Mouse (Mus musculus) R1 (cell line): Measurements from ENCODE around the gene Ctnnbip1.
"Not testable (repeated sequence)": the region's sequence is repeated elsewhere in the genome, so short reads cannot be mapped to it uniquely, and the experiment has no call there.

Experiments
- DNase-seq: peaks from one replicate; pipeline ENCODE4 v3.0.0-alpha.2; 2018; ENCODE audit warnings: low read depth, low spot score

Ctnnbip1 gene

GRCm38 (mm10) chr4:149586783-149587595 is 69.0 kb downstream of the Ctnnbip1 start:
- peak; percentile 73 for DNase-seq

DNA sequence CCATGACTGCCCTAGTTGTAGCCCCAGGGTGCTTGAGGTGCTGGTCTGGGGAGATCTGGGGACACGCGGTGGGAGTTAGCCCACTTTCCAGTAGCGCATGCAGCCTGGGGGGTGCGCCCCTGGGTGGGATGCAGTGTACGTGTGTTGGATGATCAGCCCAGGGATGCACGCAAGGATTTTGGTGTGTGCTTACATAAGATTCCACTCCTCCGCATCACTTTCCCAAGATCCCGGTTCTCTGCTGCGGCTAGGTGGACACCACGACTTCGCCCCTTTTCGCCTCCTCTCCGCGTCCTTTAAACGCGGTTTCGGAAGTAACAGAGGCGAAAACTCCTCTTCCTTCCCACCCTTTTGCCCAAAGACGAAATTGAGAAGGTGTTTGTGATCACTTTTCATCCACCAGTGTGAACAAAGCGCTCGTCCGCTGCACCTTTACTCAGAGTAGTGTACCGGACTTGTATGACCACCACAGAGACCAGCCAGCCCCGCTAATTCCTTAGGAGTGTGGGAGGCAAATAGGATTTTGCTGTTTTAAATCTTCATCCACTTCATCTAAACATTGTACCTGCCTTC is 69.6 kb downstream of the Ctnnbip1 start:
- no peak for DNase-seq

- DNase-seq = no peak
Observed at GRCm38 (mm10) chr4:149590200-149590599, 72.2 kb downstream of the Ctnnbip1 start.

DNA sequence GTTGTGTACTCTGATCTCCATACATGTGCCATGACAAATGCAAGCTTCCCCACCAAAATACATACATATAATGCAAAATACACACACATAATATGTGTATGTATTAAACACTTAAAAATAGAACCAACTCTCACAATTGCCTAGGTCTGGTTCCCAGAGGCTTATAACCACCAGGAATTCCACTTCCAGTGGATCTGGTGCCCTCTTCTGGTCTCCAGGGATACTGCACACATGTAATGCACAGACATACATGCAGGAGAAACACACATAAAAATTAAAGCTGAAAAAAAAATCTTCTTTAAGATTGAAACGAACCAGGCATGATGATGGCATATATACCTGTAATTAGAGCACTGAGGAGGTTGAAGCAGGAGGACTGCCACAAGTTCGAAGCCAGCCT is 73.5 kb downstream of the Ctnnbip1 start:
- peak; percentile 82 for DNase-seq

DNA sequence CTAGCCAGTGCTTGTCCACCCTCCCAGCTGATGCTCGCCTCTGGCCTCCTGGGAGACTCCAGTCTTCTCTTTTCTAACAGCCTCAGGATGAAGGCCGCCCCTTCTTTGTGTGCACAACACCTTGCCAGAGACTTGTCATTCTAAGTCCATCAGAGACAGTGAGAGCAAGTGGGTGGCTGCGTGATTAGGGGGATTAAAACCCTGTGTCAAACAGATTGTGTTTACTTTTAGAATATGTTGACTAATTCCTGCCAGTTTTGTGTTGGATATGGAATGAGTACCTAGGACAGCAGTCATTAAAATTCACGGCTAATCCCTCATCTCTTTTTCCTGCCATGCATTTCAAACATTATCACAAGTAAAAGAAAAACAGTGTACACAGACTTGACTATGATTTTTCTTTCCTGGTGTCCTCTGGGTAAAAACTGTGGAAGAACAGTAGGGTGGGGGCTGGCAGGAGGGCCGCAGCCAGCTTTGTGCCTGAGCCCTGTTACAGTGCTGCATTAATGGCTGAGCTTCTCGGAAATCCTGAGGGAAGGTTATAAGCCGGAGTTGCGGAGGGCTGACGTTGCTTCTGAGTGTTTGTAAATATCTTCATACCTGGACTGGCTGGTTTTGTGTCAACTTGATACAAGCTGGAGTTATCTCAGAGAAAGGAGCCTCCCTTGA is 77.0 kb downstream of the Ctnnbip1 start:
- DNase-seq = no peak

DNA sequence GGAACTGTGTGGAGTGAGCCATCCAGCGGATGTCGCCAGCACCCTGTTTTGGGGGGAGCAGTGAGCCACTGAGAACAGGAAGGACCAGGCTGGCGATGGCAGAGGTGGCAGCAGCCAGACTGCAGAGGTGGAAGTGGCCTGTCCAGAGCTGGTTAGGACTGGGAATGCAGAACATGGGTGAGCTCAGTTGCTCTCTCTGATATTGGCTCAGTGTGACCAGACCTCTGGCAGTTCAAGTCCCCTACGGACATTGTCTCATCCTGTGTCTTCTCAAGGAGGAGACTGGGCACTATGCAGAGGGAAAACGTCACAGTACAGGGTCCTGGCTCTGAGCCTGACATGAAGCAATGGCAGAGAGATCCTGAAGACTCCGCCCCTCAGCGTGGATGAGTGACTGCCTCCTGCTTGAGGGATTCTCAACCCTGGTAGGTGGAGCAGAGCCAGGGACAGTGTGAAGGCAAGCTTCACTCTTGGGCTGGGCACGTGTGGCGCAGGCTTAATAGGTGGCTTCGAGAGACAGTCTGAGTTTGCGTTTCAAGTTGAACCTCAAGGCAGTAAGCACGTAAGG is 79.7 kb downstream of the Ctnnbip1 start:
- DNase-seq = peak; percentile 42

DNA sequence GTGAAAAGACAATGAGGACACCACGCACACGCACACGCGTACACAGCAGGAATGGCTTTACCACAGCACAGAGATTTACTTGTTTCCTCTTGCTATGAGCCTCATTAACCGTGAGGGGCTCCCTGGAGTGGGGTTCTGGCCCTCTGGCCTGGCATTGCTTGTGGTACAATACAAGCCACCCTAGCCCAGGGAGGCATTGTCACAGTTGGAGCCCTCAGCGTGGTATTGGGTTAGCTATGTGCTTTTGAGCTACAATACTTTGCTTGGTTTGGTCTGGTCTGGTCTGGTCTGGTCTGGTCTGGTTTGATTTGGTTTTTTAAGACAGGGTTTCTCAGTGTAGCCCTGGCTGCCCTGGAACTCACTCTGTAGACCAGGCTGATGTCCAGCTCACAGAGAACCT is 81.5 kb downstream of the Ctnnbip1 start:
- no peak for DNase-seq

- DNase-seq = peak; percentile 51
Observed at GRCm38 (mm10) chr4:149600130-149600529, 82.1 kb downstream of the Ctnnbip1 start.

DNA sequence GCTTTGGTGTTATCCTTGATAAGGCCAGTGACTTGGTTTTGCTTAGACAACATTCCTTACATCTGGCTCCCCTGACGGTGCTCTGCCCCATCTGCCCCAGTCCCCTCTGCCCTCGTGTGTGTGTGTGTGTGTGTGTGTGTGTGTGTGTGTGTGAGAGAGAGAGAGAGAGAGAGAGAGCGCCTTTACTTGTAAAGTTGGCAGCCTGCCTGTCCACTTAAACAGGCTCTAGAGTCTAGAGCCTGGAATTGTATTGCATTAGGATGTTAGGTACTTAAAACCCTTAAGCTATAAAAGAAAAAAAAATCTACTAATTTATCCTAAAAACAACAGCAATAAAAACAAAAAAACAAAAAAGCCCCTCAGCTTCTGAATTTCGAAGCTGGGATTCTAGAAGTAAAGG is 83.4 kb downstream of the Ctnnbip1 start:
- no peak for DNase-seq

- peak; percentile 69 for DNase-seq
Observed at GRCm38 (mm10) chr4:149602236-149602635, 84.2 kb downstream of the Ctnnbip1 start.

GRCm38 (mm10) chr4:149603860-149604259 is 85.8 kb downstream of the Ctnnbip1 start:
- peak; percentile 52 for DNase-seq

DNA sequence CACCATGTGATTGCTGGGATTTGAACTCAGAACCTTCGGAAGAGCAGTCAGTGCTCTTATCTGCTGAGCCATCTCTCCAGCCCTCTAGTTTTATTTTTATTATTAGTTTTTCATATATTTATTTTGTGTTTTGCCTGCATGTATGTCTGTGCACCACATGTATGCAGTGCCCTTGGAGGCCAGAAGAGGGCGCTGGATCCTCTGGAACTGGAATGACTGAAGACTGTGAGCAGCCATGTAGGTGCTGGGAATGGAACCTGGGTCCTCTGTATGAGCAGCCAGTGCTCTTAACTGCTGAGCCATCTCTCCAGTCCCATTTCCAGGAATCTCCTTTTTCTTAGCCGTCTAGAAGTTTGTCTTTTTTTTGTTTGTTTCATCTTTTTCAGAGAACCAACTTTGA is 86.5 kb downstream of the Ctnnbip1 start:
- DNase-seq = peak; percentile 74

DNA sequence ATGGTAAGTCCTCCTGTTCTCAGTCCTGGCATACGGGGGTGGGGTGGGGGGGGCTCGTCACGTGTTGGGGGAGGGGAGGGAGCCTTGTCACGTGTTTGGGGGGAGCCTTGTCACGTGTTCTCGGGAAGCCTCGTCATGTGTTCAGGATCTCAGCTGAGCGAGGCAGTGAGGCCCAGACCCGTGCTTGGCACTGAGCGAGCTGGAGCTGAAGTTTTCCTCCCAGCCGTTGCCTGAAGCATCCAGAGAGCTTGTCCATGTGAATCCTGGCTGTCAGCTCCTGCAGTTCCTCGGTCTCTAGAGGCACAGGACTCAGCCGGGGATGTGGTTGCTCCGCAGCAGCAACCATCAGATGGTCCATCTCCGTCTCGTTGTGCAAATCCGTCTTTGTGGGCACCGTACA is 88.0 kb downstream of the Ctnnbip1 start:
- no peak for DNase-seq

DNA sequence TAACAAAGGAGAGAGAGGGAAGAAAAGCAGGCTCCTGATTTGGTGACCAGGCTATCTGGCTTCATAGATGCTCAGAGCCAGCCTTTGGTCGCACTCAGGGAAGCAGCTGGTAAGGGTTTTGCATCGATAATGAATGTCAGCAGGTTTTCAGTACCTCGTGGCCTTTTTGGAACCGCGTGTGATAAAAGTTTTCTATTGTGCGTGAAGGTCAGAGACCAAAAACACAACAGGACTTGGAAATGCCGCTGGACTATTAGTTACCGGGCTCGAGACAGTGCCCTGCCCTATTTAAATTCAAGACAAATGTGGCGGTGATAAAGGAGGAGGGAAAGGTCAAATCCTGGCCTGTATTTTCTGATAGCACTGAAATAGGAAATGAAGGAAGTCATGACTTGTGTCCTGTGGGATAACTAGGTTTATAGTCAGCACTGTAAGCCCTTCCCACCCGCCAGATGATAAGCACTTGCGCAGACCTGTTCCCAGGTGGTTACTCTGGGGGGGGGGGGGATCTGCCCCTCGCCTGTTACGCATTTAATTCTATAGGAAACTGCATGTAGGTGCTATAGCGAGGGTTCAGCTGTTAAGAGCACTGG is 88.8 kb downstream of the Ctnnbip1 start:
- DNase-seq = no peak

- DNase-seq = peak; percentile 70
Observed at GRCm38 (mm10) chr4:149607591-149608308, 89.7 kb downstream of the Ctnnbip1 start.

GRCm38 (mm10) chr4:149608309-149608638 is 90.2 kb downstream of the Ctnnbip1 start:
- DNase-seq = peak; percentile 56

DNA sequence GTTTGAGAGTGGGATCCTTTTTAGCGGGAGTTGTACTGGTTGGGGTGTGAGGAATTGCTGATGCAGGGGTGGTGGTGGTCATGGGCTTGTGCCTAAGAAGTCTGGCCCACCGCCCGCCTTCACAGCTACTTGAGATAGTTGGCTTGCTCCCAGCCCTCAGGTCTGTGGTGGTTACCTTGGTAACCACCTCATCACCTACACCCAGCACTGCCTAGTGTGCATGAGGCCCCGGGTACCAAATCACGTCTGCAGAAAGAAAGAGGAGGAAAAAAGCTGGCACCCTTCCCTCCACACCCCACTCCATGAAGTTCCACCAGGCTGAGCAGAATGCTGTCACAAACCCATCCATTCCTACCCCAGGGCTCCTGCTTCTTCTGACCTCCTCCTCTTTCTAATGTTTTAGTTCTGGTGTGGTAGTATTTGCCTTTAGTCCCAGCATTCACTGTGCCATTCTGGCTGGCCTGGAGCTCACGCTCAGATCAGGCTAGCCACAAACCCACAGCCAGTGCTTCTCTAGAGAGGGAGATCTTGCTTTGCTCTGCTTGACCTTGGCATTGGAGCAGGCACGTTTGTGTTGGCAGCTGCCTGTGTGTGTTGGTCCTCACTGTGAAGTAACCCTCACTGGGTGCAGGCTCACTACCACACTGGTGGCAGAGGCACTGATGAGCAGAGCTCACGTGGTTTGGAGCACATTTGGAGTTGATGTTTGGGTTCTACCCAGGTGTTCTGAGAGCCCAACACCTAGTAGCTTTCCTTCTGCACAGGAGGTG is 91.4 kb downstream of the Ctnnbip1 start:
- DNase-seq = no peak

- DNase-seq = peak; percentile 59
Observed at GRCm38 (mm10) chr4:149611376-149612044, 93.5 kb downstream of the Ctnnbip1 start.

GRCm38 (mm10) chr4:149613497-149613896 is 95.5 kb downstream of the Ctnnbip1 start:
- DNase-seq = not testable (repeated sequence)

GRCm38 (mm10) chr4:149614869-149615268 is 96.8 kb downstream of the Ctnnbip1 start:
- peak; percentile 81 for DNase-seq
